ENCODE assay signal across 8 mouse cellular contexts in genomic region chr7:44998501-44998955, GRCm38 (mm10). TPM values are rescaled to one million over a fixed set of nuclear protein-coding genes. Genes with fewer than 3 reads are reported as not detected.
A peak's percentile ranks its signal among the peaks of the same experiment; 100 is the strongest.
DNase-seq lines count a peak whose midpoint lies in the region; ATAC-seq and TF ChIP-seq lines count a peak whose summit lies in the region.

Gene Bcl2l12, minus strand, starts transcription at chr7:44998712.

- H3K9me3 ChIP-seq in forebrain, embryonic 16.5 days (ENCODE audit: control insufficient read depth, low read length): no peaks in the 10 kb centered on the region
- no peaks in the 10 kb centered on the region for H3K9me3 ChIP-seq in hindbrain, embryonic 11.5 days (ENCODE audit: control insufficient read depth, low read length)
- no peaks in the 10 kb centered on the region for H3K9me3 ChIP-seq in limb, embryonic 13.5 days
- no peaks in the 10 kb centered on the region for H3K9me3 ChIP-seq in midbrain, embryonic 14.5 days (ENCODE audit: control insufficient read depth, low read length)

- under 1% methylated on average over 18 of the region's 18 CpGs for WGBS in bone marrow, adult 2 months
- 2% methylated on average over 18 of the region's 18 CpGs for WGBS in forebrain, embryonic 16.5 days
- 4% methylated on average over 18 of the region's 18 CpGs for WGBS in hindbrain, embryonic 11.5 days
- WGBS in limb, embryonic 13.5 days: 4% methylated on average over 18 of the region's 18 CpGs
- WGBS in midbrain, embryonic 14.5 days: 4% methylated on average over 18 of the region's 18 CpGs

- TF ChIP-seq POLR2A in bone marrow, adult 2 months (IDR thresholded peaks at IDR 0.05; ENCODE audit: borderline replicate concordance, control insufficient read depth, low read depth, low read length): 0 out of 2 replicates have a peak, but pooled peaks have one; percentile 24

- DNase-seq in cerebellum, postnatal 10 days: peak; percentile 75 to 77
- no peak for DNase-seq in cerebellum, adult 8-10 months
- DNase-seq in hindbrain, embryonic 11.5 days (ENCODE audit: low spot score): peak; percentile 58
- peak; percentile 32 for DNase-seq in midbrain, embryonic 14.5 days
- DNase-seq in urinary bladder, postnatal 25 days (ENCODE audit: low spot score): peak; percentile 44

- H3K27me3 ChIP-seq in forebrain, embryonic 16.5 days (replicated peaks; ENCODE audit: control insufficient read depth, insufficient read depth, low read length): no peaks in the 10 kb centered on the region
- no peaks in the 10 kb centered on the region for H3K27me3 ChIP-seq in hindbrain, embryonic 11.5 days (ENCODE audit: control insufficient read depth, insufficient read depth, low read length)
- H3K27me3 ChIP-seq in limb, embryonic 13.5 days: no peaks in the 10 kb centered on the region
- no peaks in the 10 kb centered on the region for H3K27me3 ChIP-seq in midbrain, embryonic 14.5 days (ENCODE audit: control insufficient read depth, insufficient read depth, low read length)

- peak within 1 kb of the TSS; percentile 83 for H3K4me3 ChIP-seq in bone marrow, adult 2 months (replicated peaks; ENCODE audit: control insufficient read depth, low read depth, low read length)
- peak within 1 kb of the TSS; percentile 59 for H3K4me3 ChIP-seq in forebrain, embryonic 16.5 days (replicated peaks; ENCODE audit: low read length)
- H3K4me3 ChIP-seq in hindbrain, embryonic 11.5 days (ENCODE audit: low read depth, low read length): peak within 1 kb of the TSS; percentile 69
- H3K4me3 ChIP-seq in limb, embryonic 13.5 days: peak within 1 kb of the TSS; percentile 72
- peak within 1 kb of the TSS; percentile 61 for H3K4me3 ChIP-seq in midbrain, embryonic 14.5 days (replicated peaks; ENCODE audit: low read depth, low read length)

- peak within 1 kb of the TSS; percentile 77 for H3K4me2 ChIP-seq in forebrain, embryonic 16.5 days (ENCODE audit: low read length)
- peak within 1 kb of the TSS; percentile 89 for H3K4me2 ChIP-seq in hindbrain, embryonic 11.5 days (replicated peaks; ENCODE audit: low read depth, low read length)
- H3K4me2 ChIP-seq in limb, embryonic 13.5 days (replicated peaks): peak within 1 kb of the TSS; percentile 89
- H3K4me2 ChIP-seq in midbrain, embryonic 14.5 days (ENCODE audit: low read length): peak within 1 kb of the TSS; percentile 92

- H3K9ac ChIP-seq in forebrain, embryonic 16.5 days (replicated peaks; ENCODE audit: low read depth, low read length): peak within 1 kb of the TSS; percentile 68
- H3K9ac ChIP-seq in hindbrain, embryonic 11.5 days (ENCODE audit: low read depth, low read length): peak within 1 kb of the TSS; percentile 69
- H3K9ac ChIP-seq in limb, embryonic 13.5 days: peak within 1 kb of the TSS; percentile 82
- H3K9ac ChIP-seq in midbrain, embryonic 14.5 days (replicated peaks; ENCODE audit: low read length): peak within 1 kb of the TSS; percentile 71

- no peak for ATAC-seq in forebrain, embryonic 16.5 days
- ATAC-seq in hindbrain, embryonic 11.5 days (ENCODE audit: low FRiP score): no peak
- ATAC-seq in limb, embryonic 13.5 days (ENCODE audit: low FRiP score, low read depth): no peak
- no peak for ATAC-seq in midbrain, embryonic 14.5 days (ENCODE audit: low FRiP score, low TSS enrichment)

- no peak for TF ChIP-seq CTCF in bone marrow, adult 2 months (IDR thresholded peaks at IDR 0.05; ENCODE audit: control insufficient read depth, insufficient read depth, low read length)

- peaks cover 4% of the 10 kb centered on the region; the same call in 1 of the 2 replicates for H3K4me1 ChIP-seq in bone marrow, adult 2 months (ENCODE audit: control insufficient read depth, insufficient read depth, low read length)
- H3K4me1 ChIP-seq in forebrain, embryonic 16.5 days (replicated peaks; ENCODE audit: control insufficient read depth, insufficient read depth, low read length): peaks cover 22% of the 10 kb centered on the region
- peaks cover 3% of the 10 kb centered on the region for H3K4me1 ChIP-seq in hindbrain, embryonic 11.5 days (replicated peaks; ENCODE audit: control insufficient read depth, insufficient read depth, low read length)
- H3K4me1 ChIP-seq in limb, embryonic 13.5 days: peaks cover 30% of the 10 kb centered on the region
- peaks cover 16% of the 10 kb centered on the region for H3K4me1 ChIP-seq in midbrain, embryonic 14.5 days (ENCODE audit: control insufficient read depth, insufficient read depth, low read length)

- H3K27ac ChIP-seq in bone marrow, adult 2 months (ENCODE audit: control insufficient read depth, insufficient read depth, low read depth, low read length, poor library complexity): peak within 1 kb of the TSS; percentile 85
- H3K27ac ChIP-seq in forebrain, embryonic 16.5 days (ENCODE audit: low read length): peak within 1 kb of the TSS; percentile 74
- H3K27ac ChIP-seq in hindbrain, embryonic 11.5 days (ENCODE audit: low read depth, low read length): peak within 1 kb of the TSS; percentile 65
- peak within 1 kb of the TSS; percentile 85 for H3K27ac ChIP-seq in limb, embryonic 13.5 days
- H3K27ac ChIP-seq in midbrain, embryonic 14.5 days (replicated peaks; ENCODE audit: low read depth, low read length): peak within 1 kb of the TSS; percentile 70

- peaks cover 26% of the 10 kb centered on the region for H3K36me3 ChIP-seq in forebrain, embryonic 16.5 days (ENCODE audit: control insufficient read depth, insufficient read depth)
- H3K36me3 ChIP-seq in hindbrain, embryonic 11.5 days (ENCODE audit: control insufficient read depth, insufficient read depth, low read length): peaks cover 11% of the 10 kb centered on the region
- H3K36me3 ChIP-seq in limb, embryonic 13.5 days: peaks cover 70% of the 10 kb centered on the region
- H3K36me3 ChIP-seq in midbrain, embryonic 14.5 days (ENCODE audit: control insufficient read depth, insufficient read depth, low read length): peaks cover 41% of the 10 kb centered on the region

RNA-seq across cellular contexts. Expression of gene Bcl2l12, which starts in this region (rescaled TPM):
- 28.9 and 40.8 TPM in 2 replicates for polyA plus RNA-seq in bone marrow, adult 2 months (2011; ENCODE audit: insufficient read depth, insufficient read length, low replicate concordance, missing spikeins)
- polyA plus RNA-seq in forebrain, embryonic 16.5 days (2015; fragmentation: Nextera tagmentation; extraction: Ambion mirVana): 15.3 and 16.0 TPM in 2 replicates
- 54.2 and 56.8 TPM in 2 replicates for polyA plus RNA-seq in hindbrain, embryonic 11.5 days (2014; fragmentation: Nextera tagmentation; extraction: Ambion mirVana)
- polyA plus RNA-seq in limb, embryonic 13.5 days (2015; fragmentation: Nextera tagmentation; extraction: Ambion mirVana): 77.3 and 78.4 TPM in 2 replicates
- 11.8 and 15.4 TPM in 2 replicates for polyA plus RNA-seq in midbrain, embryonic 14.5 days (2014; fragmentation: Nextera tagmentation; extraction: Ambion mirVana)
